Mouse (Mus musculus): ENCODE results near the gene Jak1. TPM values are rescaled to one million over a fixed set of nuclear protein-coding genes. Genes with fewer than 3 reads are reported as not detected.

Jak1 gene
- polyA plus RNA-seq, 1 experiment, result 127 TPM

- no peak for TF ChIP-seq POLR2A (IDR thresholded peaks at IDR 0.05; ENCODE audit: borderline replicate concordance, low read depth, low read length)
- Histone ChIP-seq H3K4me1 (ENCODE audit: control insufficient read depth, insufficient read depth, low read length) (peaks cover 42% of the 10 kb centered on the region), H3K4me3 (ENCODE audit: insufficient read depth, low read length) (no peak overlapping the region), H3K27ac (ENCODE audit: insufficient read depth, low read depth, low read length) (no peak overlapping the region)
These were observed 34.5 kb downstream of the Jak1 start for GRCm38 (mm10) chr4:101230621-101231020.

DNA sequence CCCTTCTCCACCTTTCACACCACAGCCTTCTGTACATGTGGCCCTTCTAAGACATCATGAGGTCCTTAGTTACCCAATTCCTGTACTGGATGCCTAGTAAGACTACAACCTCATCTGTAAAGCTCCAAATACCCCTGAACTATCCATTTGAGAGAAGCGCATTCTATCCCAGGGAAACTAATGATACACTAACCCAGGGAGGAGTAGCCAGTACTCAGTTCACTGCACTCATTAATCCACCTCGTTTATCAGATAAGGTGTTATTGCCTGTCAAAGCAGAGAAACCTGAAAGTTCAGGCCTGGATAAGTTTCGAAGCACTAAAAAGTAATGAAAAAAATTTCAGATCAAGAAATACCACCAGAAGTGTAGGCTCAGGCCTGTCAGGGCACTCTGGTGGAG is 37.7 kb downstream of the Jak1 start:
- peaks cover 32% of the 10 kb centered on the region for H3K4me1 ChIP-seq (ENCODE audit: control insufficient read depth, insufficient read depth, low read length)
- no peak overlapping the region for H3K4me3 ChIP-seq (ENCODE audit: insufficient read depth, low read length)
- no peak overlapping the region for H3K27ac ChIP-seq (ENCODE audit: insufficient read depth, low read depth, low read length)
- no peak for TF ChIP-seq CTCF (IDR thresholded peaks at IDR 0.05; ENCODE audit: low read depth, low read length)
- TF ChIP-seq POLR2A (IDR thresholded peaks at IDR 0.05; ENCODE audit: borderline replicate concordance, low read depth, low read length), result no peak

DNA sequence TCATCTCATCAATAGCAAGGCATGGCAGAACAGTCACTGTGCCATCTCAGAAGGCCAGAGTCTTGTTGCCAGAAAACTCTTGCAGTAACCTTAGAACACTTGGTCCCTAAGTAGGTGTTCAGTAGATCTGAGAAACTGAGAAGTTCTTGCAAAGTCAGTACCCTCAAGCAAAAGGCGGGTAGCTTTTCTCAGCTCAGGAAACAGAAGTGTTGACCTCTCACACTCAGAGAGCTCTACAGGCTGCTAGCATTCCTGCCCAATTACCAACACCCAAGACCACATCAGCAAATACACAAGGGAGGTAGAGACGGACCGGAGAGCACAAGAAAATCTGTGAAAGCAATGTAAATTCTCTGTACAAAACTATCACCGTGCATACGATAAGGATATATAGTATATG is 39.1 kb downstream of the Jak1 start:
- H3K4me1 ChIP-seq (ENCODE audit: control insufficient read depth, insufficient read depth, low read length), result peaks cover 25% of the 10 kb centered on the region
- no peak overlapping the region for H3K27ac ChIP-seq (ENCODE audit: insufficient read depth, low read depth, low read length)
- TF ChIP-seq POLR2A (IDR thresholded peaks at IDR 0.05; ENCODE audit: borderline replicate concordance, low read depth, low read length), result no peak
- no peak for TF ChIP-seq CTCF (IDR thresholded peaks at IDR 0.05; ENCODE audit: low read depth, low read length)
- H3K4me3 ChIP-seq (ENCODE audit: insufficient read depth, low read length), result no peak overlapping the region

- H3K27ac ChIP-seq (ENCODE audit: insufficient read depth, low read depth, low read length), result no peak overlapping the region
- H3K4me1 ChIP-seq (ENCODE audit: control insufficient read depth, insufficient read depth, low read length), result peaks cover 22% of the 10 kb centered on the region
- TF ChIP-seq POLR2A (IDR thresholded peaks at IDR 0.05; ENCODE audit: borderline replicate concordance, low read depth, low read length) (no peak), CTCF (IDR thresholded peaks at IDR 0.05; ENCODE audit: low read depth, low read length) (no peak)
- H3K4me3 ChIP-seq (ENCODE audit: insufficient read depth, low read length), result no peak overlapping the region
These were observed 44.1 kb downstream of the Jak1 start for GRCm38 (mm10) chr4:101220946-101221345.

- no peak for TF ChIP-seq CTCF (IDR thresholded peaks at IDR 0.05; ENCODE audit: low read depth, low read length)
- Histone ChIP-seq H3K4me3 (ENCODE audit: insufficient read depth, low read length) (no peak overlapping the region), H3K4me1 (ENCODE audit: control insufficient read depth, insufficient read depth, low read length) (peaks cover 19% of the 10 kb centered on the region), H3K27ac (ENCODE audit: insufficient read depth, low read depth, low read length) (no peak overlapping the region)
These were observed 45.2 kb downstream of the Jak1 start for GRCm38 (mm10) chr4:101219839-101220238.

GRCm38 (mm10) chr4:101217026-101217540 is 48.0 kb downstream of the Jak1 start:
- H3K4me3 ChIP-seq (ENCODE audit: insufficient read depth, low read length), result no peak overlapping the region
- H3K27ac ChIP-seq (ENCODE audit: insufficient read depth, low read depth, low read length), result no peak overlapping the region
- peaks cover 20% of the 10 kb centered on the region for H3K4me1 ChIP-seq (ENCODE audit: control insufficient read depth, insufficient read depth, low read length)
- TF ChIP-seq CTCF (IDR thresholded peaks at IDR 0.05; ENCODE audit: low read depth, low read length) (no peak), POLR2A (IDR thresholded peaks at IDR 0.05; ENCODE audit: borderline replicate concordance, low read depth, low read length) (no peak)

- no peak overlapping the region for H3K27ac ChIP-seq (ENCODE audit: insufficient read depth, low read depth, low read length)
- H3K4me3 ChIP-seq (ENCODE audit: insufficient read depth, low read length), result no peak overlapping the region
- H3K4me1 ChIP-seq (ENCODE audit: control insufficient read depth, insufficient read depth, low read length), result peaks cover 20% of the 10 kb centered on the region
- no peak for TF ChIP-seq POLR2A (IDR thresholded peaks at IDR 0.05; ENCODE audit: borderline replicate concordance, low read depth, low read length)
These were observed 48.8 kb downstream of the Jak1 start for GRCm38 (mm10) chr4:101216286-101216685.

GRCm38 (mm10) chr4:101213477-101213876 is 51.6 kb downstream of the Jak1 start:
- H3K27ac ChIP-seq (ENCODE audit: insufficient read depth, low read depth, low read length), result peak overlapping the region; percentile 44

DNA sequence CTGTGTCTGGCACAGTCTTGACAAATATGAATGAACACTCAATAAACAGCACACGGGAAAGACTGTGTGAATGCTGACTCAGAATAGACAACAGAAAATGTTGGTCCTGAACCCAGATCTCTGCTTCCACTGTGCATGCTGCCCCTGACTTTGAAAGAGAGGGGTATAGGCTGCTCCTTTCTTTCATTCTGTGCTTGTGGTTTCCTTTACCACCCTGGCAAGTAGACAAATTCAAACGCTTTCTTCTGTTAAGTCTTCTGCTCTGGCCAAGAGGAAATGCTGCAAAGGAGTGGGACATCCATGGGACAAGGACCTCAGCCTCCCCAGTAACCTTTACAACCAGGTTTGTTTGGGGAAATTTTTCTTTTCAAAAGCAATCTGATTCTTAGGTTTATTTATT is 57.6 kb downstream of the Jak1 start:
- Histone ChIP-seq H3K4me1 (ENCODE audit: control insufficient read depth, insufficient read depth, low read length) (peaks cover 26% of the 10 kb centered on the region), H3K27ac (ENCODE audit: insufficient read depth, low read depth, low read length) (no peak overlapping the region), H3K4me3 (ENCODE audit: insufficient read depth, low read length) (no peak overlapping the region)
- TF ChIP-seq POLR2A (IDR thresholded peaks at IDR 0.05; ENCODE audit: borderline replicate concordance, low read depth, low read length), result no peak
- TF ChIP-seq CTCF (IDR thresholded peaks at IDR 0.05; ENCODE audit: low read depth, low read length), result no peak

More at GRCm38 (mm10) chr4:101213477-101213876, 51.6 kb downstream of the Jak1 start:
- Histone ChIP-seq H3K4me1 (ENCODE audit: control insufficient read depth, insufficient read depth, low read length) (peaks cover 17% of the 10 kb centered on the region), H3K4me3 (ENCODE audit: insufficient read depth, low read length) (peak overlapping the region; percentile 20)
- no peak for TF ChIP-seq POLR2A (IDR thresholded peaks at IDR 0.05; ENCODE audit: borderline replicate concordance, low read depth, low read length)
- no peak for TF ChIP-seq CTCF (IDR thresholded peaks at IDR 0.05; ENCODE audit: low read depth, low read length)

DNA sequence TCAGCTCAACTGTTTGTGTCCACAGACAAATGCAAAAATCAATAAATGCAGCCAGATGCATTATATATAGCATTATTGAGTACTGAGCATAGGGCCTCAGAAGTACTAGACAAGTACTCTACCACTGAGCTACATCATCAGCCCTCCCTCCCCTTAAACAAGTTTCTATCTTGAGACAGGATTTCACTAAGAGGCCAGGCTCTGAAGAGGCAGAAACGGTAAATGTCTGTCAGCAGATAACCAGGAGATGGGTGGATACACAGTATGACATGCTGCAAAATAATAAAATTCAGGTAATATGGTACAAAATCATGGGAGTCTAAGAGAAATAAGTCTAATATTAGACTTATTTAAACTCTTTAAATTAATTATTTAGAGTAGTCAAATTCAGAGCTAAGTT is 61.6 kb downstream of the Jak1 start:
- H3K27ac ChIP-seq (ENCODE audit: insufficient read depth, low read depth, low read length), result no peak overlapping the region
- H3K4me1 ChIP-seq (ENCODE audit: control insufficient read depth, insufficient read depth, low read length), result peaks cover 40% of the 10 kb centered on the region
- no peak overlapping the region for H3K4me3 ChIP-seq (ENCODE audit: insufficient read depth, low read length)
- TF ChIP-seq POLR2A (IDR thresholded peaks at IDR 0.05; ENCODE audit: borderline replicate concordance, low read depth, low read length) (no peak), CTCF (IDR thresholded peaks at IDR 0.05; ENCODE audit: low read depth, low read length) (no peak)

DNA sequence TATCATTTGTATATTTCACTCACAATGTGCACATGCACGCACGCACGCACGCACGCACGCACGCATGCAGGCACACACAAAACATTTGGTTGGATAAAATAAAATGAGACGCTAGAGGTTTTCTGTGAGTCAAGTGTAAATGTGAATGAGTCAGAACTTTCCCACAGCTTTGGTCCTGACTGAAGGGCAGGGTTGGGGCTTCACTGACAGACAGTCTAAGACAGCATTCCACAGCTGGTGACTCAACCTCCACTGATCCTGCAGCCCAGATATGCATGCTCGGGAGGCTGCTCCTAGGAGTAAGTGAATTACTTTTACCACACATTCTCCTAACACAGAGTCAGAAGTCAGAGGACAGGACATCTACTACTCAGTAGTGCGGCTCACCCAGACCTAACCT is 62.5 kb downstream of the Jak1 start:
- H3K4me3 ChIP-seq (ENCODE audit: insufficient read depth, low read length), result no peak overlapping the region
- no peak overlapping the region for H3K27ac ChIP-seq (ENCODE audit: insufficient read depth, low read depth, low read length)
- peaks cover 43% of the 10 kb centered on the region for H3K4me1 ChIP-seq (ENCODE audit: control insufficient read depth, insufficient read depth, low read length)
- TF ChIP-seq CTCF (IDR thresholded peaks at IDR 0.05; ENCODE audit: low read depth, low read length) (no peak), POLR2A (IDR thresholded peaks at IDR 0.05; ENCODE audit: borderline replicate concordance, low read depth, low read length) (no peak)

All from bone marrow macrophage, adult 2 months (primary cell).